Mouse (Mus musculus) thymus, adult 2 months (tissue): Measurements from ENCODE around the gene Qrich2.
A peak's percentile ranks its signal among the peaks of the same experiment; 100 is the strongest.

ENCODE experiments used
- CTCF ChIP-seq: fragments of 200-500 bp; IDR thresholded peaks from 2 replicates; pipeline ENCODE4 v1.5.1; 2012; ENCODE audit warnings: mild to moderate bottlenecking, control low read depth, low read length, moderate library complexity, borderline replicate concordance; ENCODE audit not compliant: control insufficient read depth, poor library complexity, insufficient read depth; ENCODE audit errors: extremely low read depth
- POLR2A ChIP-seq: fragments of 200-500 bp; IDR thresholded peaks from 2 replicates; pipeline ENCODE4 v1.6.1; 2012; ENCODE audit warnings: mild to moderate bottlenecking, low read length, control low read depth, moderate library complexity; ENCODE audit not compliant: control insufficient read depth, poor library complexity, insufficient read depth; ENCODE audit errors: extremely low read depth

- TF ChIP-seq POLR2A (peak; percentile 52; the same call in 1 of the 2 replicates), CTCF (peak; percentile 23; the same call in 1 of the 2 replicates)
Measured at GRCm38 (mm10) chr11:116490232-116491107, 24.4 kb upstream of the Qrich2 start.
